Mouse (Mus musculus) ovary, adult 18-20 months (tissue): ENCODE data around the gene Ergic1.

Source experiments
- DNase-seq: peaks from one replicate; pipeline ENCODE4 v3.0.0; 2022; ENCODE audit warnings: low spot score, mixed read lengths

The Ergic1 gene

DNA sequence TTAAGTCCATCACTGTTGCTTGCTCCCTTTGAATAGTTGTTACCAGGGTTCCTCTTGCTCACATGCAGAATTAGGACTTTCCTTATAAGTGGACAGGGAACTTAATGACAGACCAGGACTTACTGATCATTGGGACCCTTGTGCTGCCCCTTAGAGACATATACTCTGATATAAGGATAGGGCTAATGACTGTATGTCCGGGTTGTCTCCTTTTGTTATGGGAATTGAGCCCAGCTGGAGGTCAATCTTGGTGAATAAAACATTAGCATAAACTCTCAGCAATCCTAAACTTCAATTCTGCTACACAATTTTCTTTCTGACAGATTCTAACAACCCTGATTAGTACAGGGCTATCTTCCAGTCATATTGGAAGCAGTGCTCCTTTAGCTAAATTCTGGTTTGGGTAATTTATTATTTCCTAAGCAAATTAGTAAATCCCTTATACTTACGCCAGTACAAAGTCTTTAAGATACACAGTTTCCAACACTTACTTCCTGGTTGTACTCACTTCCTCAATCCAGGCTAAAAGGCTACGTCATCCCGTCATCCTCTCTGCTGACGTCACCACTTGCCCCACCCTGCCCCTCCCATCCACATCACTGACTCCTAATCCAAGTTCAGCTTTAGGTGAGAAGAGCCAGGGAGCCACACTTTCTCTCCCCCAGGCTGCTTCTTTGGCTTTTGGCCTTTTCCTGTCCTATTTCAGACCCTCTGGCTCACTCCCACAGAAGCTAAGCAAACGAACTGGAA lies 23.4 kb upstream of the Ergic1 start:
- no peak for DNase-seq

DNA sequence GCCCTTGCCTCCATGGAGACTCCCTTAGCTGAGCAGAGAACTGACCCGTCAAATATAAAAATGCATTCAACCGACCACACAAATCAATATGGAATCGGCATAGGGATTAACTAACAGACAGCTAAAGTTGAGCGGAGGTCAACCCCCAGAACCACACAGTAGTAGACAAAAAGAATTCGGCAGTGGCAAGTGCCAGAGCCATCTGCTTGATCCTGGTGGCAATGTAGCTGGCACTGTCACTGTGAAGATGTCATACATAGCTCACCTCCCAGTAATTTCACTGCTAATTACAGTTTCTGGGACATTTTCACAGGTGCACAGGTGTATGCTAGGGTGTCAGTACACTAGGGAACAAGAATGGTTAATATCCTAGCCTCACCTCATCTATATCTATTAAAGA lies 21.2 kb upstream of the Ergic1 start:
- DNase-seq, result no peak

DNA sequence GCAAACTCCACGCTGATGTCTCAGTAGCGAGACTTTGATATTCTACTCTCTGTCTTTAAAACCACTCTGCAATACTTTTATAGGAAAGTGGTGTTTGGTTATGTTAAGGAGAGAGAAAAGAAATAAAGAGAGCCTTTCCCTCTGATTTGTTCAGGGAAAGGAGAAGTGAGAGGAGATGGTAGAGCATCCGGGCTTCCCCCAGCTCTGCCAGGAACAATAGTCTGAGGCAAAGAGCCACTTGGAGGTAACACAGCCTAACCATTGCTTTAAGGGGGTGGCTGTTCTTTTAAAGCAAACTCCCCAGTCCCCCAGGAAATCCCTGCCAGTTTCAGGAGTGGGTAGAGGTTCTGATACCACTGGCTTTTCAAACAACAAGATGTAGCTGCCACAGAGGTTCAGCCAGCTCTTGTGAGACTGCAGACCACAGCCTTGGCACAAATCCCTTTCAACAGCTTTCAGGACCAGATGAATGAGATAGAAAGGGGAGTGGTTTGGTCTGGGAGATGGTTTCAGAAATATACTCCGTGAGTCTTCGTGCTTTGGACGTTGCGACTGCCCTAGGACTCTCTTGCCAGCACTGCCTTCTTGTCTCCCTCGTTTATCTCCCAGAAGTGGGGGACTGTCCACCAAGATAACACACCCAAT lies 16.8 kb upstream of the Ergic1 start:
- DNase-seq, result no peak

DNA sequence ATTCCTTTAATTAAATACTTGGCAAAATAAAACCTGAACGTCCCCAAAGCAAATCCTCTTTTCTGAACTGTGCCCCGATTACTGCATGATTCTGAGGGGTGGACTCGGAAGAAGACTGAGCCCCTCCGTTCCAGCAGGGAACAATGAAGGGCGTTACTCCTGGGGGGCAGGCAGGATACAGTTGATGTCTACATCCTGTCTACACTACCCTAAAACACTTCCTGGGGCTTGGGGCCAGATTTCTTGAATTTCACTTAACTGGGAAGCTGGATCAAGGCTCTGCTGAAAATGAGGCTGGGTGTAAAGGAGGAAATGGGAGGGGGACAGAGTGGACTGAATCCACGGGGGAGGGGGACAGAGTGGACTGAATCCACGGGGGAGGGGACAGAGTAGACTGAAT lies 13.5 kb upstream of the Ergic1 start:
- DNase-seq, result no peak

DNA sequence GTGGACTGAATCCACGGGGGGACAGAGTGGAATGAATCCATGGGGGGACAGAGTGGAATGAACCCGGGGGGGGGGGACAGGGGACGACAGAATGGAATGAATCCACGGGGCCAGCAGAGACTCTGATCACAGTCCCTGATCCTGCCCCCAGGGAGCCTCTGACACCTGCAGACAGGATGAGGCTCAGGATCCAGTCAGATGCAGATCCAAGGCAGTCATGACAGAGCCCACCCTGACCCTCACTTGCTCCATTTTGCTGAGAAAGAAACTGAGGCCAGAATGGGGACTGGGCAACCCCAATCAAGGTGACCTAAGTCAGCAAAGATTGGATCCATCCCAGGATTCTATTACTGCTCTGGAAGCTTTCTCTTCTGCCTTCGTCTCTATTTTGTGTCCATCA lies 12.7 kb upstream of the Ergic1 start:
- DNase-seq, result no peak

DNA sequence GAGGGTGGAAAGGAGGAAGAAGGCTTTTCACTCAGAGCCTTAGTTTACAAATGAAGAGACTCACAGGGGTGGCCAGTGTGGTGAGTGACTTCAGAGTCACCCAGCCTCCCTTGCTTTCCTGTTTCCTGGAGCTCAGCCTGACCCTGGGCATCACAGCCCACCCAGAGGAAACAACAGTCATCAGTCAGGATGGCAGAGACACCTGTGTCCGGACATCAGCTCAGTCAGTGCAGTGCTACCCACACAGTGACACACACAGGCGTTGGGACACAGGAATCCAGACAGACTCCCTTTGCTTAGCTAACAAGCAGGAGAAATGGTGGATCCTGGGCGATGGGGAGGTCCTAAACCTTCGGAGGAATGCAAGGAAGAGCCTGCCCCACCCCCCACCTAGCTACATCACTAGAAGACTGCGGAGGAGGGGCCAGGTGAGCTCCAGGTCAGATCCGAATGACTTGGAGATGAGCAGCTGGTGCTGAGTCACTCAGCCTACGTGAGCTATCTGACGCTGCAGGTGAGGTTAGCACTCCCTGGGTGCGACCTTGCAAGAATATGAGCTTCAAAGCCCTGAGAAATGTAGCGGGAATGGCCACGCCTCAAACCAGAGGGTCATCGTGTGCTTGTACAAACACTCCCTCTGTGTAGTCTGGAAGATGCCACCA lies 12.0 kb upstream of the Ergic1 start:
- DNase-seq, result no peak

DNA sequence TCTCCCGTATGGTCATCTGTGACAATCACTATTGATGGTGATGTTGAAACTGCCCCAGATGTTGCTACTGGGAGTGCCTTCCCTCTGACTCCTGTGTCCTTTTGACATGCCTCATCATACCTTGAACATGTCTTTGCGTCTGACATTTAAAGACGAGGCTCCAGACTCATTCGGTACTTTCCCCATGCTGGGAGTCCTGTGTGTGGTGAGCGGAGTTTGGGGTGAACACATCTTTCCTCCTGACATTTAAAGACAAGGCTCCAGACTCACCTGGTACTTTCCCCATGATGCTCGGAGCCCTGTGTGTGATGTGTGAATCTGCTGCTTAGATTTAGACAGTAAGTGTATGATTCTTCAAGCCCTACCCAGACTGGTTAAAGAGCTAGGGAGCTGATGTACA lies 10.2 kb upstream of the Ergic1 start:
- DNase-seq, result no peak

DNA sequence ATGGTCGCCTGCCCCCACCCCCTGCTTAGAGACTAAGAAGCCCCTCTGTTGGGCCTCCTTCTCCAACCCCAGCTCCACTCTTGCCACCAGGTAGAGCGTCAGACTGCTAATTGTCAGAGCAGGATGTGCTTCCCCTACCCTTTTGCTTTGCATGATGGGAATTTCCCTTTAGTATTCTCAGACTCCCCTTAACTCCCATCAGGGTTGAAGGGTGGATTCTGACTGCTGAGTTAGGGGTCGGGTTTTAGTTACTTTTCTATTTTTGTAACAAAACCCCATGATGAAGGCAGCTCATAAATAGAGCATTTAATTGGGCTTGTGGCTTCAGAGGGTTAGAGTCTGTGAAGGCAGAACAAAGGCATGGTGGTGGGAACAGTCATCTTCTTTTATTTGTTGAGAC lies 8.3 kb upstream of the Ergic1 start:
- DNase-seq, result no peak

DNA sequence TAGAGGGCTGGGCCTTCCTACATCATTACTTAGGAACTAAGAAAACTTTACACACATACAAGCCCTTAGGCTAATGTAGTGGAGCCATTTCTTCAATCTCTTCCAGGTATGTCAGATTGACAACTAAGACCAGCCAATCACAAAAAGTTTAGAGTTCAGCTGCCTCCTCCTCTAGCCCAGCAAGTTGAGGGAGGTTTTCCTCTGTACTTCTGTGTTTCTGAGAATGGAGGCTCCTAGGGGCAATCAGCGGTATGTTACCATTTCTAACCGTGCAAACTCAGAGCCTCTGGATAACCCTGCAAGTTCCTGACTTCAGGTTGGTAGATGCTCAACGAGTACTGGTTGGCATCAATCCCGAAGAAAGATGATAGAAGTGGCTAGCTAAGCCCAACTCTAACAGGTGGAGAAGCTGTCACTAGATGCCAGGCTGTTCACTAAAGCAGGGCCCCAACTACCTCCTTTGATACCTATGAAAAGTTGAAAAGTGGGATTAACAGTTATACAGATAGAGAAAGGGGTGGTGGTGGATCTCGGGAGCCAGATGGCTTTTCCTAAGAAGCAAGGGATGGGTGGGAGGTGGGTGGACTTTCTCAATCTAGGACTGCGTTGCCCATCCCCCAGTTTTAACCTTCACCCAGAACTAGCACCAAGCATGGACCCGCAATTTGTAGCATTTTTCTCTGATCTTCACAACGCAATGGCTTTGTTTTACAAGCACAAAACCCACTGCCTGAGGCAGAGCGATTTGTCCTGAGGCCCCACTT lies 581 bp upstream of the Ergic1 start:
- DNase-seq, result no peak

DNA sequence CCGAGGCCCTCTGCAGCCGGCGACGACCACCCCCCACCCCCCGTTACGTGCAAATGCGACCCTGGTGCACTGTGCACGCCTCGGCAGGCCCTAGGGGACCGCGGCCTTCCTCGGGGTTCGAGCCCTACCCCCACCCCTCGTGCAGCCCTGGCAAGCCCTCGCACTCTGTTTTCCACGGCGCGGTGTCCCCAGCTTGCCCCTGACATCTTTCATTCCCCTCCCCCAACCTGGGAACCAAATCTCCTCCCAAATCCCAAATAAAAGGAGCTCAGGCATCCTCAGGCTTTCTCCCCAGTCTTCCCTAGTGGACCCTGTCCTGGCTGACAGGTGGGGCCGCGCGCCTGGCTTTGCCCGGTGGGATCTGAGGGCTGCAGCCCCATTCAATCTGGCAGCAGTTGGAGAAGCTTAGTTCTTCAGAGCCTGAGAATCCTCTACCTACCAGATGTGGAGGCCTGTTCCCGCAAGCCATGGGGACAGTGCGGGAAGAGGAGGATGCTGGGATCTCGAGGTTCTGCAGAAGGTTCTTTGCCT lies 427 bp downstream of the Ergic1 start, which contains the start of gene Dusp1:
Dusp1 (minus strand) TSS at position 478 of the 531 bp plus-strand sequence.
- DNase-seq, result no peak

DNA sequence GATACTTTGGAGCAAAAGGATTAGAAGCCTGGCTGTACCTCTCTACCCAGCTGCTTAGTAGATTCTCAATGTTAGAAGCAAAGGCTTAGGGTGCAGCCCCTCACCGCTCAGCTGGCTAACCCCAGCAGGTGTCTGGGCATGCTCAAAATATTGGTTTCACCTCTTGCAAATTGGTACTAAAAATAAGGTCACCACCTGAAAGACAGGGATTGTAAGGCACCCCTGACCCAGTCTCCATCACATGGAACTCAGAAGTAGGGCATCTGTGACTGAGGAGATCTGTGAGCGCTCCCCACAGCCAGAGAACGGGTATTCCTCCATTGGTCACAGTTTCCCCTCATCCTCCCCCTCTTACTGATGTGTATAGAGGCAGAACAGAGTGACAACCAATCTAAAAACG lies 1.0 kb downstream of the Ergic1 start:
- no peak for DNase-seq

DNA sequence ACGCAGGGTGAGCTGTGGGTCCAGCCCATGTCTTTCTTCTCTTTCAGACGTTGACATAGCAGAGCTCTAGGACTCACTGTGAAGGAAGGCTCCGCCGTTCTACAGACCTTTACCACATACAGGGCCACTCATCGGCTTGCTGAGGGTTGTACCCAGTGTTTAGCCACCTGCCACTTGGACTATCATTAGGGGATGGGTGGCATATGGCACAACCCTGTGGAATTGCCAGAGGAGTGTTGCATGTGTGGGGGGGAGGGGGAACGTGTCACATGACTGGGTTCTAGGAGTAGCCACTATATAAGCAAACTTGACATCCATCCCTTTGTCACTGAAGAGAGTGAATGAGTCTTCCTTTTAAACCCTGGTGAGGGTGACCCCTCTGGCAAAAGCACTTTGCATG lies 2.2 kb downstream of the Ergic1 start:
- no peak for DNase-seq

DNA sequence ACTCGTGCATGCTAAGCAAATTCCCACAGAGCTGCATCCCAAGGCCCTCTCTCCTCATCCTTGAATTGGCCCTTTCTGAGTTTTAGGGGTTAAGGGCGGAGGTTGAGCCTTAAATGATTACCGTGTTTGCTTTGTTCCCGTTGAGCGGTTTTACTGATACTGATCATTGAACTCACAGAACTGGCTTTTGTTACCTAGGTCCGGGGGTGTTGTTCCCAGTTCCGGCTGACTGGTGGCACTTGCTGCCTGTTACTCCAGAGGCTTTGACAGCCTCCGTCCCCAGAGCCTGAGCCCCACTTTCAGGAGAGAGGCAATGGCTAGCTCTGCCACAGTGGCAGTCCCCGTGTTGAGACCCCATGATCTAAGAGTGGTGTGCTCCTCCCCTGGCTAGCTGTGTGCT lies 3.1 kb downstream of the Ergic1 start:
- DNase-seq, result no peak

DNA sequence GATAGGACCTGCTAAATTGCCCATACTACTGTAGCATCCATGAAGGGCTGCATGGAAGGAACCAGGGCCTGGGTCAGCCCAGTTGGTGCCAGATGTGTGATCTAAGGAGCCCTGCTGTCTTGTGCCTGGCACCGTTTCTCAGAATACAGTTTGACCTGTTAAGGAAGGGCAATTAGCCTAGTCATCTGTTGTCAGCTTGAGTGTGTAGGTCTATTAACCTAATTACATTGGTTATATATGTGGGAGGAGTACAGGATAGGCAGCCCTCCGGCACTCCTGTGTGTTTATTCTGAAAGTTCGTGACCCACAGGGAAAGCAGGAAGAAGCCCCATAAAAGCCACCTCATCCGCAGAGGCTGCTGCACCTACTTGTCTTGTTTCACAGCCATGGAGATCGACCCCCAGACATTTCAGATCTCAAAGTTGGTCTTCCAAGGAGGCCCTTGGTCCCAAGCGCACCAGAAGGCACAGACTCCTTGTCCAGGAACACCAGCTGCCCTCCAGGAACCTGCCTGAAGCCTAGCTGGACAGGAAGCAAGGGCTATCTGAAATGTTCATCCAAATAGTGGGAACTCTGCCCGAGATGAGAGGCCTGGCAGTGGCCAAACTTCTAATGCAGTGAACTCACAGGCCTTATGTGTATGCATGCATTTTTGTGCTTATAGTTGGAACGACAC lies 6.0 kb downstream of the Ergic1 start:
- no peak for DNase-seq

DNA sequence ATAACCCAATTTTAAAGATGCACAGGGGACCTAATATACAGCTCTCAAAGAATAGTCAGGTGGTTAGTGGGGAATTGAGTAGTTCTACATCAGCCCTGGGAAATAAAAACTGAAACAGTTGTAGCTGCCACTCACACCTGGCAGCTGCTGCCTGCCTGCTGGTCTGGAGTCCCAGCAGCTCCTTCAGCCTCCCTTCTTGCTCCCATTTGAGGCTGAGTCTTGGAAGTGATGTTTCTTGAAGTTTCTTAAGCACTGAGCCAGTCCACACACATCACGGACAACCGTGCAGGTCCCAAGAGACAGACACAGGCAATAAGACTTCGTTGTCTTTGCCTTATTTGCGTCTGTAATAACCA lies 6.5 kb downstream of the Ergic1 start:
- no peak for DNase-seq

DNA sequence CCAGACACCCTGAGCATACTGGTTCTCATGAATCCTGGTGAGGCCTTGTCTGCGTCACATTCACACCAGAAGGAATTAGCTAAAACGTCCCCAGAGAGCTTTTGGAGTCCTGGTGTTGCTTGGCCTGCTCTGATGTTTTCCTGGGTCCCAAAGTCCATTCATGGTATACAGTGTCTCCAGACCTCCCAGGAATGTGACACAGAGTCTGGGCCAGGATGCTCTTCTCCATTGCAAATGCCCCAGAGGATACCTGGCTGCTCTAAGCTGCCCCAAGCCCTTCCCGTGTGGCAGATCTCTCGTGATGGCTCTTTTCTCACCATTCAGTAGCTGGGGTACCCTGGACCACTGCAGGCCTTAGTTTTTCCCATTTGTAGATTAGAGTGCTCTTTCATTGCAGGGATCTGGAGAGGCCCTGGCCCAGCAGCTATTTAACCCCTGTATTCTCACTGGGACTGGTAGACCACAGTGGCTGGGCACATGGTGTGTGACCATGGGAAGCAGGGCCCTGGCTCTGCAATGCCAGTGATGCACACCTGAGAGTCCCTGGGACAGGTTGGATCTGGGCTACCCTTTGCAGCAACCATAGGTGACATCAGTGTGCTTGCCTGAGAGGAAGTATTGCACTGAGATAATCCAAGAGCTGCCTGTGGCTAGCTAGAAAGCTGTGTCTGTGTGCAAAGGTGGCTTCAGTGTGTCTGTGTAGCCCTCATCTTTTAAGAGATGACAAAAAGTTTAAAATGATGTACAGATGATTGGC lies 8.5 kb downstream of the Ergic1 start:
- DNase-seq, result no peak

DNA sequence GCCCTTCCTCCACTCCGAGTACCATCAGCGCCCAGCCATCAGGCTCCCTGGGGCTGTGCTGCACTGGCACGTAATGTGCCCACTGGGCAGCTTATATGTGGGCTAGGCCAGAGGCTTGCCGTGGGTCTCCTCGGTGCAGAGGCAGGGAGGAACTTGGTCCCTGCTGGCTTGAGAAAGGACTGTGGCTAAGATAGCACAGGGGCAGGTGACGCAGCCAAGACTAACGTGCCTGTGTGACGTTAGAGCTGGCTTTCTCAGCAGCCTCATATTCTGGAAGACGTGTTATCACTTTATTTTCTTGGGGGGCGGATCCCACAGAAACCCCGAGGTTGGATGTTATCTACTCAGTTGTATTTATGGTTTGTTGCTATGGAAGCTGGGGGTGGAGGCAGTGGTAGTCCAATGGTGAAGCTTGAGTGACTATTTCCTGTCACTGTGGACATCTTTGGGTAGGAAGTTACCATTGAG lies 9.4 kb downstream of the Ergic1 start:
- DNase-seq, result no peak

DNA sequence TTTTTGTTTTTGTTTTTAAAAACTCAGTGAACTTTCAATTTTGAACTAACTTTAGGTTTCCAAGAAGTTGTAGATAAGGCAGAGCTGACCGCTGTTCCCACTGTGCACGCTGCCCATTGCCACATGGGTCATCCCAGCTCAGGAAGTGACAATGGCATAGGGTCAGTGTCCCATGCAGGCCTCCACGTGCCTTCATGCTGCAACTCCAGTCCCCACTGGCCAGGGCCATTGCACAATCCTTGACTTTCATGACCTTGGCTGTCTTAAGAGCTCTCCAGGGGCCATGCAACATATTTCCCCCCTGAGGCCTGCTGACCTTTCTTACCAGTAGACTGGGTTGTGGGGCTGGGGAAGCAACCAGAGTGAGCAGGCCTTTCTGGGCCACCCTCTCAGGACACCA lies 10.1 kb downstream of the Ergic1 start:
- peak; percentile 25 for DNase-seq

DNA sequence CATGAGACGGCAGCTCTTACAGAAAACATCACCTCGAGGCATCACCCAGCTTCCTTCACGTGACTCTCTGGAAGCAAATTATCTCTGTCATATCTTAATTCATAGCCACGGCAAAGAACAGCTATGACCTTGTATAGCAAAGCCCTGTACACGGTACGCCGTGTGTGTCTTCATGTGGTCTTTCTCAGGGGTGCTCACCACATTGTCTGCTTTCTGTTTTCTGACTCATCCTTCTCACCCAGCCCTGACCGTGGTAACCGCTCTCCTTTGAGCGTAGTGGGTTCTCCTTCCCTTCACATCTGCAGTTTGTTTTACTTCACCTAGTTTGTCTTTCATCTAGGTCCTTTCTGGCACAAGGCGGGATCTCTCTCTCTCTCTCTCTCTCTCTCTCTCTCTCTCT lies 11.0 kb downstream of the Ergic1 start:
- DNase-seq, result no peak

DNA sequence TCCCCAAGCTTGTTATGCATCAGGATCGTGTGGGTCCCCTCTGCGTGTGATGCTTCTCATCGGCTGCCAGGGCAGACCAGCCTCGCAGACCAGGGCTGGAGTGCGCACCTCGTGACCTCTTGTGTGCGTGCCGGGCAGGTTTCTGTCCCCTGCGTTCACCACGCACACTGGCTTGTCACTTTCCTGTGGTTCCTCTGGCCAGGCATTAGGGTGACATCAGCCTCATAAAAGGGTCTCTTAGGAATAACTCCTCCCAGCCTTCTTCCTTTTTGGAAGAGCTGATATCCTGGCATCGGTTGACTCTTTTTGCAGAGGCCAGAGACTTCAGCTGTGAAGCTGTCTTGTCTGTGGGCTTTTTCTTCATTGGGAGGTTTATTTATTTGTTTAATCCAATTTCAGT lies 12.8 kb downstream of the Ergic1 start:
- DNase-seq, result no peak

DNA sequence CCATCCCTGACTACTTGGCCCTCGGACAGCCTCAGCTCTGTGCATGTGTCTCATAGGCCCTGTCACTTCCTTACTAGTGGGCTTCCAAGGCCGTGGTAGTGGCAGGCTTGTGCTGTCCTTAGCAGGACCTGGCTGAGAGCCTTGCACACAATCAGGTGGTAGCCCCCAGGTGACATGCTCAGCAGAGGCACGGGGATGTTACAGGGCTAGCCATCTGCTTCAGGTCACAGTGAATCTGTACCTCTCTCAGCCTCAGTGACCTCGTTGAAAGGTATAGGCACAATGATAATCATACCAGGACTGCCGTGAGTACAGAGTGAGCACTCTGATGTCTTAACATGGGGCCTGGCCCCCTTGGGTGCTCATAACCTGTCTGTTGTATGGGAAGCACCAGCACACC lies 13.4 kb downstream of the Ergic1 start:
- DNase-seq, result no peak
